Mouse (Mus musculus) CH12.LX (cell line): Measurements from ENCODE around the gene Src. TPM values are rescaled to one million over a fixed set of nuclear protein-coding genes. Genes with fewer than 3 reads are reported as not detected.

ENCODE experiments used
- DNase-seq: peaks from one replicate; pipeline ENCODE4 v3.0.0-alpha.2; 2013; ENCODE audit errors: extremely low read depth
- H3K27ac ChIP-seq: 2 replicates; pipeline ENCODE4 v1.5.1; 2012; ENCODE audit warnings: low read depth, mild to moderate bottlenecking, control low read depth, moderate library complexity; ENCODE audit not compliant: insufficient read depth
- H3K27me3 ChIP-seq: replicated peaks from 2 replicates; pipeline ENCODE3; 2012; ENCODE audit warnings: inconsistent platforms
- H3K36me3 ChIP-seq, 2 experiments: replicated peaks in 1 of 2; 2 replicates each; pipeline versions ENCODE3 to v1.6.1; 2012; ENCODE audit warnings: inconsistent platforms in 1 of 2, low read length in 1 of 2, mild to moderate bottlenecking in 1 of 2, mixed read lengths in 1 of 2, moderate library complexity in 1 of 2; ENCODE audit not compliant: control insufficient read depth in 1 of 2, insufficient read depth in 1 of 2
- H3K4me1 ChIP-seq, 2 experiments: 2 replicates each; pipeline ENCODE4 v1.6.1; 2012; ENCODE audit warnings: inconsistent platforms in 1 of 2, moderate library complexity in 1 of 2; ENCODE audit not compliant: insufficient read depth in 2 of 2, control insufficient read depth in 1 of 2
- H3K4me2 ChIP-seq: 2 replicates; pipeline ENCODE4 v1.6.1; 2012; ENCODE audit warnings: low read depth, mild to moderate bottlenecking, control low read depth; ENCODE audit not compliant: poor library complexity, insufficient read depth, severe bottlenecking
- H3K4me3 ChIP-seq, 3 experiments: fragments of 150-350 bp in 1 of 3; sonication (generic) in 1 of 3; replicated peaks in 1 of 3; 2 replicates each; pipeline versions ENCODE3 to v1.5.1; 2011 to 2012; ENCODE audit warnings: low read depth in 2 of 3, low read length in 2 of 3, mild to moderate bottlenecking in 2 of 3, moderate library complexity in 2 of 3, control low read depth in 1 of 3, improper control_type of control experiment in 1 of 3, inconsistent platforms in 1 of 3, mixed read lengths in 1 of 3; ENCODE audit not compliant: poor library complexity in 1 of 3
- H3K79me2 ChIP-seq: replicated peaks from 2 replicates; pipeline ENCODE4 v1.6.1; 2012; ENCODE audit warnings: mild to moderate bottlenecking, moderate library complexity; ENCODE audit not compliant: control insufficient read depth, poor library complexity, insufficient read depth, severe bottlenecking; ENCODE audit errors: extremely low read depth
- H3K9ac ChIP-seq: 2 replicates; pipeline ENCODE4 v1.6.1; 2012; ENCODE audit warnings: low read depth, mild to moderate bottlenecking, control low read depth, moderate library complexity; ENCODE audit not compliant: insufficient read depth
- H3K9me3 ChIP-seq: replicated peaks from 2 replicates; pipeline ENCODE3; 2012; ENCODE audit warnings: low read length, inconsistent platforms, mixed read lengths
- BHLHE40 ChIP-seq: IDR thresholded peaks from 2 replicates; pipeline ENCODE4 v1.6.1; 2011; ENCODE audit warnings: mild to moderate bottlenecking, low read depth, low read length, improper control_type of control experiment
- CTCF ChIP-seq, 2 experiments: IDR thresholded peaks in 1 of 2; conservative IDR thresholded peaks in 1 of 2; 2 replicates each; pipeline ENCODE4 v1.5.1; 2011 to 2012; ENCODE audit warnings: low read depth in 2 of 2, low read length in 2 of 2, improper control_type of control experiment in 1 of 2, inconsistent platforms in 1 of 2, mild to moderate bottlenecking in 1 of 2, moderate library complexity in 1 of 2
- ELF1 ChIP-seq: IDR thresholded peaks from 2 replicates; pipeline ENCODE4 v1.6.1; 2014; ENCODE audit warnings: low read depth, mild to moderate bottlenecking, inconsistent platforms, low read length, improper control_type of control experiment
- ETS1 ChIP-seq: conservative IDR thresholded peaks from 2 replicates; pipeline ENCODE4 v1.6.1; 2012; ENCODE audit warnings: low read depth, mild to moderate bottlenecking, inconsistent platforms, low read length, improper control_type of control experiment, moderate library complexity
- HCFC1 ChIP-seq: IDR thresholded peaks from 2 replicates; pipeline ENCODE4 v1.6.1; 2012; ENCODE audit warnings: low read depth, mild to moderate bottlenecking, inconsistent platforms, low read length, improper control_type of control experiment
- JUN ChIP-seq: IDR thresholded peaks from 2 replicates; pipeline ENCODE4 v1.6.1; 2011; ENCODE audit warnings: low read depth, mild to moderate bottlenecking, low read length, improper control_type of control experiment, moderate library complexity; ENCODE audit not compliant: insufficient read depth
- KAT2A ChIP-seq: IDR thresholded peaks from 2 replicates; pipeline ENCODE4 v1.6.1; 2012; ENCODE audit warnings: low read length, improper control_type of control experiment, inconsistent platforms; ENCODE audit not compliant: insufficient replicate concordance
- MAFK ChIP-seq: IDR thresholded peaks from 2 replicates; pipeline ENCODE4 v1.6.1; 2011; ENCODE audit warnings: low read length, improper control_type of control experiment; ENCODE audit not compliant: insufficient replicate concordance
- MAX ChIP-seq: IDR thresholded peaks from 2 replicates; pipeline ENCODE4 v1.6.1; 2011; ENCODE audit warnings: low read length, improper control_type of control experiment
- MAZ ChIP-seq: IDR thresholded peaks from 2 replicates; pipeline ENCODE4 v1.6.1; 2012; ENCODE audit warnings: low read depth, mild to moderate bottlenecking, inconsistent platforms, low read length, improper control_type of control experiment, moderate library complexity
- MEF2A ChIP-seq: IDR thresholded peaks from 2 replicates; pipeline ENCODE4 v1.6.1; 2014; ENCODE audit warnings: low read depth, mild to moderate bottlenecking, inconsistent platforms, low read length, improper control_type of control experiment, borderline replicate concordance
- NELFE ChIP-seq: IDR thresholded peaks from 2 replicates; pipeline ENCODE4 v1.6.1; 2011; ENCODE audit warnings: low read depth, low read length, improper control_type of control experiment
- PAX5 ChIP-seq: IDR thresholded peaks from 2 replicates; pipeline ENCODE4 v1.6.1; 2012; ENCODE audit warnings: low read length, inconsistent platforms, mixed read lengths
- POLR2A ChIP-seq: IDR thresholded peaks from 2 replicates; pipeline ENCODE4 v1.6.1; 2011; ENCODE audit warnings: low read depth, mild to moderate bottlenecking, improper control_type of control experiment, low read length
- RCOR1 ChIP-seq: conservative IDR thresholded peaks from 2 replicates; pipeline ENCODE4 v1.6.1; 2012; ENCODE audit warnings: low read depth, mild to moderate bottlenecking, inconsistent platforms, low read length, improper control_type of control experiment
- SIN3A ChIP-seq: IDR thresholded peaks from 2 replicates; pipeline ENCODE4 v1.6.1; 2012; ENCODE audit warnings: low read length, improper control_type of control experiment, inconsistent platforms
- TBP ChIP-seq: conservative IDR thresholded peaks from 2 replicates; pipeline ENCODE4 v1.6.1; 2011; ENCODE audit warnings: low read depth, low read length, improper control_type of control experiment
- TCF12 ChIP-seq: IDR thresholded peaks from 2 replicates; pipeline ENCODE4 v1.6.1; 2014; ENCODE audit warnings: low read depth, mild to moderate bottlenecking, inconsistent platforms, low read length, improper control_type of control experiment
- ZC3H11A ChIP-seq: IDR thresholded peaks from 2 replicates; pipeline ENCODE4 v1.6.1; 2012; ENCODE audit warnings: low read depth, mild to moderate bottlenecking, inconsistent platforms, low read length, improper control_type of control experiment
- ZNF384 ChIP-seq: IDR thresholded peaks from 2 replicates; pipeline ENCODE4 v1.6.1; 2012; ENCODE audit warnings: low read depth, low read length, improper control_type of control experiment, inconsistent platforms
- dilution Hi-C: fragments of 300-500 bp; cut with MboI; formaldehyde crosslinking; loops from 2 replicates; pipeline ENCODE4 v1.14.3; 2020; ENCODE audit warnings: low sequenced_read_pairs; ENCODE audit not compliant: extremely low pct_unique_long_range_greater_than_20kb, extremely low pct_ligation_motif_present
- in situ Hi-C: fragments of 300-500 bp; cut with MboI; formaldehyde crosslinking; loops from 3 replicates; pipeline ENCODE4 v1.14.3; 2019; ENCODE audit warnings: low sequenced_read_pairs, low pct_ligation_motif_present, low pct_unique_long_range_greater_than_20kb, mixed read lengths
- polyA plus RNA-seq: library from polyadenylated mRNA; unstranded; fragments of >175 nt; gene quantifications from 2 replicates; pipeline ENCODE4 v1.2.1, GENCODE M21; 2012; ENCODE audit warnings: low read depth; ENCODE audit not compliant: insufficient read length
- total RNA-seq, 2 experiments: library from RNA; depleted of rRNA; stranded (reverse); fragments of 300-350 nt in 1 of 2; fragments of >200 nt in 1 of 2; gene quantifications; 2 replicates each; pipeline ENCODE4 v1.2.3; 2012 to 2014

Src gene
- total and polyA plus RNA-seq, 3 experiments = 0.20 to 0.37 (median 0.25) TPM

- Histone ChIP-seq H3K36me3 (no peaks in the 10 kb centered on the region), H3K4me2 (no peak overlapping the region), H3K9ac (no peak overlapping the region), H3K4me1 (peaks cover 9 to 15% of the 10 kb centered on the region in 2 experiments), H3K27ac (no peak overlapping the region), H3K4me3 (no peak overlapping the region), H3K27me3 (peaks cover 48% of the 10 kb centered on the region), H3K79me2 (no peaks in the 10 kb centered on the region), H3K9me3 (no peaks in the 10 kb centered on the region)
- TF ChIP-seq ELF1 (no peak), ETS1 (no peak), POLR2A (no peak), TCF12 (no peak)
- no peak for DNase-seq
- in situ Hi-C loops = no loop called here
- dilution Hi-C loops = no loop called here
Measured at GRCm38 (mm10) chr2:157419506-157419905, 1.3 kb downstream of the Src start.

GRCm38 (mm10) chr2:157420404-157420803, 2.2 kb downstream of the Src start:
- Histone ChIP-seq H3K4me1 (peaks cover 9 to 15% of the 10 kb centered on the region in 2 experiments), H3K27me3 (peaks cover 54% of the 10 kb centered on the region), H3K4me2 (no peak overlapping the region), H3K9me3 (no peaks in the 10 kb centered on the region), H3K36me3 (no peaks in the 10 kb centered on the region), H3K27ac (no peak overlapping the region), H3K79me2 (no peaks in the 10 kb centered on the region), H3K4me3 (no peak overlapping the region), H3K9ac (no peak overlapping the region)
- in situ Hi-C loops = no loop called here
- DNase-seq = no peak
- TF ChIP-seq MAFK = no peak
- no peak for TF ChIP-seq ZNF384
- no peak for TF ChIP-seq MAZ
- no peak for TF ChIP-seq NELFE
- TF ChIP-seq PAX5 = no peak
- no peak for TF ChIP-seq BHLHE40
- no peak for TF ChIP-seq MEF2A
- no peak for TF ChIP-seq ZC3H11A
- TF ChIP-seq HCFC1 = no peak
- TF ChIP-seq RCOR1 = no peak
- TF ChIP-seq MAX = no peak
- TF ChIP-seq CTCF (conservative IDR thresholded peaks at IDR 0.05 in 1 of 2, IDR thresholded peaks at IDR 0.05 in 1 of 2; ENCODE audit: low read depth in 2 of 2, low read length in 2 of 2) = no peak
- TF ChIP-seq ETS1 = no peak
- no peak for TF ChIP-seq TBP
- no peak for TF ChIP-seq JUN
- TF ChIP-seq KAT2A = no peak
- no peak for TF ChIP-seq SIN3A
- dilution Hi-C loops = no loop called here
